Mouse (Mus musculus) right cerebral cortex, postnatal 36 days (tissue): Measurements from ENCODE around the gene Esyt3.

Experiments
- DNase-seq, 2 experiments: peaks; one replicate each; pipeline ENCODE4 v3.0.0; 2022; ENCODE audit warnings: low spot score in 2 of 2, mixed read lengths in 1 of 2

Gene Esyt3

DNA sequence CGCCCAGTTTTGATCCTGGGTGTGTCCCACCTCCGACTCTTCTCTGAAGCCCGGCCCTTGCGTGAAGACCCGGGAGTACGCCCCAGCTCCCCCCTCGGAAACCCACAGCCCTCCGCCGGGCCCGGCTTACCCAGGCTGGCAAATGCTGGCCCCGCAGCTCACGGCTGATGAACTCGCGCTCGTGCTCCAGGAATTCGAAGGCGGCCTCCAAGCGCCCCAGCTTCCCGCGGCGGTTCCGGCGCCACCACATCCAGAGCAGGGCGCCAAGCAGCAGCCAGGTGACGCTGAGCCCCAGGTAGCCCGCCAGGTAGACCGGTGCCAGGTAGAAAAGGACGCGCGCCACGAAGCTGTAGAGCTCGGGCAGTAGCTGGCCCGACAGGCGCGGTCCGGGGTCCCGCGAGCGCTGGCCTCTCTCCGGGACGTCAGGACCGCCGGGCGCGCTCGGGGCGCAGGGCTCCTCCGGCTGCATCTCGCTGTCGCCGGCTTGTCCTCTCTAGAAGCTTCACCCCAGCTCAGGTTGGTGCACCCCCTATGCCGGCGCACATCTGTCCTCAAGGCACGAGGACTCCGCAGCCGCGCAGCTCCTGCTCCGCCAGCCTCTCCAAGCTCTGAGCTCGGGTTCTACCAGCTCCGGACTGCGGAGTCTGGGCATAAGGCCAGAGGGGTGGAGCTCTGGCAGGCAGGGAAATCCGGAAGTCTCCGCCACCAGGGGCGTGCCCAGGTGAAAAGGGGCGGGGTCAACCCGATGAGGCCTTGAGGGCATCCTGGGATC lies at the start of gene Esyt3:
Gene Esyt3, minus strand, starts transcription at position 637 of the 772 bp plus-strand sequence.
- no peak for DNase-seq

DNA sequence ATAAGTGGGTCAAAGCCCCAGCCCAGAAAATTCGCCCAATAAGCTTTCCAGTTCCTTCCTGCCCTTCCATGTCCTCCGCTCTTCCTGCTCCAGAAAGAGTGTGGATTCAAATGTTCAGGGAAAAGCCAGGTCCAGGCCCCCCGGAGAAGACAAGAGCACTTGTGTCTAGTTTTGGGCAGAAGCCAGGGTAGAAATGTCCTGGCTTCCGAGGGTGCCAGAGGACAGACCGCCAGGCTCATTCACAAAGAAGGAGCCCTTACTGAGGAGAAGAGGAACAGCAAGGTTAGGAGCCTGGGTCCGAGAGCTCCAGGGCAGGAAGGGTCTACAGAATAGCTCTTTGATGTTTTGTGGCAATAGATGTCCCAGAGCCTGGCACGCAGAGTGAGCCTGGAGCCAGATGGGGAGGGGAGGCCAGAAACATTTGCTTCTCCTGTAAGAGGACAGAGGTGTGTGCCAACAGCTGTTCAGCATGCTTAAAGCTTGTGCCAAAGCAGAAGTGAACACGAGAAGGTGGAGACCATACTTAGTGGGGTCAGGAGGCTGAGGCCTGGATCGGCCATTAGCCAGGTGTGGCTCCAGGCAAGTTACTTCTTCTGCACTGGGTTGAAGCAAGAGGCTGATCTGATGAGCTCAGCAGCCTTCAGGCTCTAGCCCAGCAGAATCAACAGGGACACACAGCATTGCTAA lies 43.1 kb upstream of the Esyt3 start:
- no peak for DNase-seq

DNA sequence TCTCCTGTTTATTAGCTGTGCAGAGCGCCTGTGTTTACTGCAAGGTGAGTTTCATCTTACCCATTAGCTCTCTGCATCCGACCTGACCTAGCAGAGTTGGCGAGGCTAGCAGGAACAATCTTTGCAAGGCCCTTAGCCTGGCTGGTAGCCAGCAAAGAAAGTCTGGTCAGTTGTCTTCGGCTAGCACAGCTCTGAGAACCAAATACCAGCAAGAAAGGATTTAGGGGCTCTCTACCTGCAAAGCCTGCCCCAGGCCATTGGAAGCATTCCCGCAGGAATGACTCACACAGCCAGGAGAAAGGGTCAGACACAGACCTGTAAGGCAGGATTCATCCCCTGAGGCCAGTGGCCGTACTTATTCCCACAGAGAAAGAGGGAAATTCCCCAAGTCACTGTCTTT lies 42.4 kb upstream of the Esyt3 start:
- no peak for DNase-seq

DNA sequence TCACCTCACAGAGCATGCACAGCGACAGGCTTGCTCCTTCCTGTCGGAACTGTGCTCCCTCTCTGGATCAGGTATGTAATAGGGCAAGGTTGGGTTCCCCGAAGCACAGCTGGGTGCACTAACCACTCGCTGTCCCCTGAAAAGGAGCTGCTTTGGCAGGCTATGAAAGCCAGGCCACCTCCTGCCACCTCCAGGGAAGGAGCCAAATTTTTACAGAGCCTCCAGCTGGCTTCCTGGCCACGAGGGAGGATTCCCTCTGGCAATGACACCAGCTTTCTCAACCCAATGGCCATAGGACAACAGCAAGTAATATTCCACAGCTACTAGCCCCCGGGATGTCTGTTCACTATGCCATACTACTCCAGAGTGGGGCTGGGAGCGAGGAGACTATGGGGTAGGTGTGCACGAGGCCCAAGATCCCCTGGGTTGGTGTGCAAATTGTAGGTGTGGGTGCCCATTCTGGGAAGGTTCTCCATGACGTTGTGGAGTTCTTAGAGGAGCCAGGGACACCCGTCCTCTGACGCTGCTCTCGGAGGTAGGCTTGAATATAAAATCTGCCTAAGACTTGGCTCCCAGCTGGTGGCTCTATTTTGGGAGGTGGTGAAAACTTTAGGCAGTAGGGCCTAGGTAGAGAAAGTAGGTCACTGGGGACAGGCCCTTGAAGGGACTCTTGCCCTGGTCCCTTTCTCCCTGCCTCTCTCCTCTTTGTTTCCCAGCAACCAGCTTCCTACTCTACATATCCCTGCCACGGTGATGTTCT lies 38.9 kb upstream of the Esyt3 start:
- no peak for DNase-seq

DNA sequence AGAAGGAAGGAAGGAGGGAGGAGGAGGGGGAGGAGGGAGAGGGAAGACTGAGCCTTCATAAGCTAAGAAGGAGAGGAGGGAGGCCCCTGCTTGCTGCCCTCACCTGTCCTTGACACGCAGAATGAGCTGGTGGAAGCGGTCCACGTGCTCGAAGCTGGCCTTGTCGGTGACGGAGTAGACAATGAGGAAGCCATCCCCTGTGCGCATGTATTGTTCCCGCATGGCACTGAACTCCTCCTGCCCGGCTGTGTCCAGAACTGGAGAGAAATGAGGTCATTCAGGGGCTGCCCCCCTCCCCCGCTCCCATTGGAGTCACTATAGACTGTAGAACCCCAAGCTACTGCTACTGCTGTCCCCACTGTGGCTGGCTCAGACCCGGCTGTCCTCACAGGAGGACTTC lies 36.0 kb upstream of the Esyt3 start:
- DNase-seq: no peak

DNA sequence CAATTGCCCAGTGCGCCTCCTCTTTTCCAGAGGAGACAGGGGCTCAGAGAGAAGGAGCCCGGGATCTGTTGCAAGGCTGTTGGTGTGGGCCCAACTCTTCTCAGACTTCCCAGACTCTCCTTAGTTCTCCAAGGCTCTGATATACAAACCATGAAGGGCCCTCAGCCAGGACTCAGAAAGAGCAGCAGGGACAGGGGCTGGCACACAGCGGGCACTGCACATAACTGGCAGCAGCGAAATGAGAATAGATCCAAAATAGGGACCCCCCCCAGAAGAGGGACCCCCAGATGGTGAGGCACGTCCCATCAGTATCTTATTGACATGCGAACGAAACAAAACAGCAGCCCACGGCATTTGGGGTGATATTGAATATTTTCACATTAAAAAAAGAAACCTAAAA lies 34.8 kb upstream of the Esyt3 start:
- no peak for DNase-seq

DNA sequence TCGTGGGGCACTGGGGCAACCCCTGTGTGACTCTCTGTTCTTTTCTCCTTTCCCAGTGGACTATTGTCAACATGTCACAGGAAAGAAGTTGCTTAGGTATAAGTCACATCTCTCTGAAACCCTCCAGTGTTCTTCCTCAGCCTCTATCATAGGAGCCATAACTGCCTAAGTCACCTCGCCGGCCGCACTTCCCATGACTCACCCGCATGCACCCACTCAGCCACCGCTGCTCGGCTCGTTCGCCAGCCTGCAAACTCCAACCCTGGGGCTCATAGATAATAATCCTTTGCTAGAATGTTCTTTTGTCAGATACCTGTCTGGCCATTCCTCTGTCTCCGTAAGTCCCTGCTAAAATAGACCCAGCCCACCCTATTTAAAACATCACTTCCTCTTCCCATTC lies 33.2 kb upstream of the Esyt3 start:
- no peak for DNase-seq

DNA sequence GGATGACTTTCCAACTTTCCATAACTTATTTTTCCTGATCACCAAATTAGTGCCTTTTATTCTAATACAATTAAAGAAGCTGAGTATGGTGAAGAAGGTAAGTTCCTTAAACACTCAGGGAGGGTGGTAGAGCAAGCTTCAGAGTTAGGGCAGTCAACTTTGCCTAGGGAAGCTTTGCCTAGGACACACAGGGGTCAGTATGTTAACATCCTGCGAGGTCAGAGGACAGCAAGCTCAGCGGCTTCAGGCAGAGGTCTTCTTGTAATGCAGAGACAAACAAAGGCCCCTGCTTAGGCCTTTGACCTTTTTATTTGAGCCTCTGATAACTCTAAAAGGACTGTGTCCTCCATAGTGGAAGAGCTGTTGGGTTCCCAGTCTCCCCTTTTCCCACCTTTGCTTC lies 32.4 kb upstream of the Esyt3 start:
- DNase-seq: no peak

DNA sequence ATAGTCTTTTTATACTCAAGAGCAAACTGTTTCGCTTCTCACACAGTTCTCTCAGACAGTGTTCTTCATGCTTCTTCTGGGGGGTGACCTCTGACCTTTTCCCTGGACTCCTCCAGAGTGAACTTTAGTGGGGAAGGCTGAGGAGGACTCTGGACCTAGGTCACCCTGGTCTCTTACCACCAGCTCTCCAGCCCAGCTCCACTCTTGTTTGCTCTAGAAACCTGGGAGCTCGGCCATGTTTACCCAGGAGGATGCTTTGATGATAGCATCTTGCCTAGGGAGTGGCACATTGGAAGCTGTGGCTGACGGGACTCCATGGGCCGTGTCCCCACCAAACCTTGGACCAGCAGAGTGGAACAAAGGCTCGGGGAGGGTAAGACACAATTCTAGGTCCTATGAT lies 31.8 kb upstream of the Esyt3 start:
- DNase-seq: no peak

DNA sequence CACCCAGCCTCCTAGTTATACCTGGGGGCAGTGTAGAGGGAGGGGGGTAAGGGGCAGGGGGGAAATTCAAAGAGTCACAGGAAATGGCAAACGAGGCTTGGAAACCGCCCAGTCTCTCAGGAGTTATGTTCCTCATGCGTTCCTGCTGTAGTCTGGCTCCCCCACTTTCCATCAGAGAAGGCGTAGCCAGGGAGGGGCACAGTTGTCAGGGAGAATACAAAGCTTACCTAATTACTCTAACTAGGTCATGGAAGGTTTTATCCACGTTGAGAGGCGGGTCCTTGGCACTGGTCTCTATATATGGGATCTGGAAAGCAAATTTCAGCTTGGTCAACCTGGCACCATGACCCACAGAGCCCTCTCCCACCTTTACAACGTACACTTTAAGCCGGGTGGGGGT lies 31.1 kb upstream of the Esyt3 start:
- DNase-seq: no peak

DNA sequence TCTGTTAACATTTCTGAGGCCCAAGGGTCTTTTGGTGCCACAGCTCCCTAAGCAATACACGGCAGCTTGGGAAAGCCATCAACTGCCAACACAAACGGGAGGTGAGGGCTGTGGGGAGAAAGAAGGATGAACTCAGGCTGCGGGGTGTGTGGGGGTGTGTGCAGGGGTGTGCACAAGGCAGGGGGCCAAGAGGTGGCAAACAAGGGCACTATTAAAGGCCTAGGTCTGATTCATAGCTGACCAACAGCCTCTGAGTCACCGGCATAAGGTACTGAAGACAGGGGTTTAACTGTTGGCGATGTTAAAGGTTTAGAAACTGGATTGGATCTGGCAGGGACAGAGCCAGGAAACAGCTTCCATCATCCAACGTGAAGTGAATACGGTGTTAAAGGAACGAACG lies 30.5 kb upstream of the Esyt3 start:
- DNase-seq: no peak

DNA sequence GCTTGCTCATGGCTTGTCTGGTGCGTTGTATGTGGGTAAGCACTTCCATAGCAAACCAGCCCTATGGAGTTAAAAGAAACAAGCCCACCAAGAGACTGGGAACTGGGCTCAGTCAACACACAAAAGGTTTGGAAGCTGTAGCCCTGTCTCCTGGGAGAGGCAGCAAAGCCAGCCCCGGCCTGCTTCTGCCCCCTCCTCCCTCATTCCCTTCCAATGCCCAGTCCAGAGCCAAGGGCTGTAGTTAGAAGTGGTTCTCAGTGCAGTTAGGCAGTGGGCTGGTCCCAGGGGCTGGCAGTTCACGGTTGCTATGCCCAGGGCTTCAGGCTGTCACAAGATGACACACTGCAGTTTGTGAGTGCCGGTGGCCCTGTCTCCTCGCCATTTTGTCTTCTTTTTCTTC lies 29.7 kb upstream of the Esyt3 start:
- no peak for DNase-seq

DNA sequence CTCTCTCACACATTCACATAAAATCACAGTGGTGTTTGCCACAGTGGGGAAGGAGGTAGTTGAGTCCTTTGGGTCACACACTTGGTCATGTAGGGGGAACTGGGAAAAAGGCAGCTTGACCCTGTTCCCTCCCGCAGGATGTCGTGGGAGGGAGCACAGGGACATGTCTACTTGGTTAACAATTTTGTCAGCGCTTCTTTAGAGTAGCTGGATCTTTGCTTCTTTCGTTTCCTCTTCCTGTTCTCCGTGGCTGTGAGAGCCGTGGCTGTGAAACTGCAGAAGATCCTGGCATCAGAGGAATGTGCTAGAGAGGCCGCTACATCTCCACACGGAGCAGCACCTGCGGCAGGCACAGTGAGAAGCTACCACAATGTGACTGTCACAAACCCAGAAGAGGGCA lies 24.2 kb upstream of the Esyt3 start:
- DNase-seq: no peak

DNA sequence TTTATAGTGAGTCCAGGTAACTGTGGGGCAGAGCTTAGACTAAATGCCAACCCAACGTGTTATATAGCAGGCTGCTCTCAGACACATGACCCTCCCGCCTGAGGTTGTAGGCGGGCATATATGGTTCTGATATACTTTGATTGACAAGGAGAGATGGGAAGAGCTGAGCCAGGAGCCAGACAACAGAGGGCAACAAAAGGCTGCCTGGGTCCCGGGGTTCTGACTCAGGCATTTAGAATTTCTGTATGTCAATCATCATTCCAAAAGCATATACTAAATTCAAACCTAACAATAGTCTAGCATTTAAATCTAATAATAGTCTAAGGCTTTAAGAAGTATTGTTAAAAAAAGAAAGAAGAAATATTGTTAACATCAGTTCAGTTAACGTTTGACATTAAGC lies 20.8 kb upstream of the Esyt3 start:
- no peak for DNase-seq

DNA sequence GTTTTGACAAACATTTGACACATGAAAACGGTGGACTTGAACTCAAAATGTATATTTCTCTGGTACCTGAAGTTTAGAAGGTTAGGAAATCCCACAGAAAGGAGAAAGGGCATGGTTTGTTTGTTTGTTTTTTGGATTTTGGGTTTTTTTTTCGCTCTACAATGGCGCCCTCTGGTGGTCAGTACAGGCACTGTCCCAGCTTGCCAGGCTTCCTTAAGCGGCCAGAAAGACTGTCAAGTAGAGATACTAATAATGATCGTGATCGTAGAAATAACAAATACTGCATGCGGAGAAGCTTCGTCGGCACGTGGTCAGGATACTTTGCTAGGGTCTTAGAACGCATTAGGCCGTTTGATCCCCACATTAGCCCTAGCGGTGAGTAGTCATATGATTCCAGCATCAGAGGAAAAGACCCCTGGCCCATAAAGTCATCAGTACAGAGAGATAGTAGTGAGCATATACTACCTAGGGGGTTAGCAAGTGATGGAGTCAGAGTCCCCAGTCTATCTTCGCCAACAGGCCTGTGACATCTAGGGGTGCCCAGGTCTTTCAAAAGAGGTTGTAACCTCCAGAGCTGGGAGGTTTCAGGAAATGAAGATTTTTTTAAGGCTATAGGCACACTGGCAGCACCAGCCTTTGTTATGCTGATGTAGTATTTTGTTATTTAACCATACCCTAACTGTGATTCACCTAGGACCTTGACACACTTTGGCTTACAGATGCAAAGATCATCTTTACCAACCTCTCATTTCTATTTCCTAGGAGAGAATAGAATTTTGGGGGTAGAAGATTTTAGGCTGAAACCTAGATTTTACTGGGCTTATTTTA lies 18.4 kb upstream of the Esyt3 start:
- no peak for DNase-seq

DNA sequence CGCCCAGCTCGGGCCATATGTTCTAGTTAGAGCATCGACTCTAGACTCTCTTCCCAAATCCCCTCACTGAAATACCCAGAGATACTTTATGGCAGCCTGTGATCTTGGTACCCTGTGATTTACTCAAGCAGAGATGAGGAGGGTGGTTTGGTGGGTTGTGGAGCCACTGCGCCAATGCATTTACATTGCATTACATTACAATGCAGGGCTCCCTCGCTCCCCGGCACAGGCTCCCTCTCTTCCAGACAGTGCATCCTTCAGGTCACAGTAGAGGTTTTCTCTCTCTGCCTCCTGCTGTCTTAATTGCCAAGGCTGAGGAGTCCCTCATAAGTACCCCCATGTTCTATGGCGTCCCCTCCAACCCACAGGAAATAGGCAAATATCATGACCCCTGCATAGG lies 10.1 kb upstream of the Esyt3 start:
- DNase-seq: no peak

DNA sequence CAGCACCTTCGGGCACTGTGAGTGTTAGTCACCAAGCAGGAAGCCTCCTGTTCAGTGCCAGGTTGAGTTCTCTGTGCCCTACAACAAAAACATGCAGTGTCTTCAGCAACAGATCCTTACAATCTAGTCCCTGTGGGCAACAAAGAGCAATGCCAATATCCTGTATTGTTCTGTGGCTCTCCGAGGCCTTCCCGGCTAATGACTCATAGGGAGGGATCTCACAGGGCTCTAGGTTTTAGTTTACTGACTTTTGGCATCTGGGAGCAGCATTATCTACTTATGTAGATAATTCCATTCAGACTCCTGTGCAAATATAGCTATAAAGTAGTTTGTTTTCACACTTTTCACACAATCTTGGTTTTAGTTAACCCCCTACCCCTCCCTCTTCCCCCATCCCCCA lies 7.5 kb upstream of the Esyt3 start:
- DNase-seq: no peak

DNA sequence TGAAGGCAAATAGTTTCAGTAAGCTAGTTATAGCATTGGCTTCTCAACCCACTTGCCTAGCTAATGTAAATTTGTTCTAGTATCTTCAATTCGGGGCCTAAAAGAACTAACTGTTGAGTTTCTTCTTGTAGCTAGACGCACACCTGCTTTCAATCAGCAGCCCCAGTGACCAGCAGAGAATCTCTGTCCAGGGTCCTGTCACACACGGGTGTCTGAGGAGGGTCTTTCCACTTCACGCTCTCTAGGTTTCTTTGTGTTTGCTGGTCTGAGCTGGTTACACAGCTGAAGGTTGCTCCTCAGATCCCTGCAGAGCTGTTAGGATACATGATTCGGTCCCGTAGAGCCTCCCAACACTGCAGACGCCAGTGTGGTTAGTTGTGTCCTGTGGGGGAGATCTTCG lies 4.7 kb upstream of the Esyt3 start:
- DNase-seq: no peak

DNA sequence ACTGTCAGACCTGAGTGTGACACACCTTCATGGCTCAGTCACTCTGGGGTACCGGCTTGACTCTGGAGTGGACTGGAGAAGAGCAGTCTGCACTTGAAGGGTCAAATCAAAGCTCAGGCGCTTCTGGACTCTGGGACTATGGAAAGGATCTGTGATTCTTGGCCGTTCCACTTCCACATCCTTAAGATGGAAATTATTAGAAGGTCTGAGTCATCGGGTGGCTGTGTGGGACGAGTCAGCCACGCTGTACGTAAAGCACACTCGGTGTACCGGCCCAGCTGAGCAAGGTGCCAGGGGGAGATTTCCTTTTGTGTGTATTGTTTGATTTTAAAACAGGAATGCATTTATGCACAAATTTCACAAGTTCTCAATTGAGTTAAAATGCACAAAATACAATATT lies 3.6 kb upstream of the Esyt3 start:
- no peak for DNase-seq

DNA sequence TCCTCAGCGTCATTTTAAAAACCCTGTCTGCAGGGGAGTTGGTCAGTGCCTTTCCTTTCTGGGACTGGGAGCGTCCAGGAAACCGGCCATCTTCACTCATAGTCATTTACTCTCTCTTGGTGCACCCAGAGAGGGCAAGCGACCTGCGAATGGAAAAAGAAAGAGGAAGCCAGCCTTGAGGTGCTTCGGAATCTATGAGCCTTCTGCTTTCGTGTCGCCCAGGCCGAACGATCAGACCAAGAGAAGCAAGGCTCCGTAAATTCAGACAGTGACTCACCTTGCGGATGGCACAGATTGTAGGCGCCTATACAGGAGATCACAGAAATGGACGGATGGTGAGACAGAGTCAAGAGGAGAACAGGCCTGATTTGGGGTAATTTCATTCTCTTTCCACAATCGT lies 655 bp upstream of the Esyt3 start:
- DNase-seq: no peak

DNA sequence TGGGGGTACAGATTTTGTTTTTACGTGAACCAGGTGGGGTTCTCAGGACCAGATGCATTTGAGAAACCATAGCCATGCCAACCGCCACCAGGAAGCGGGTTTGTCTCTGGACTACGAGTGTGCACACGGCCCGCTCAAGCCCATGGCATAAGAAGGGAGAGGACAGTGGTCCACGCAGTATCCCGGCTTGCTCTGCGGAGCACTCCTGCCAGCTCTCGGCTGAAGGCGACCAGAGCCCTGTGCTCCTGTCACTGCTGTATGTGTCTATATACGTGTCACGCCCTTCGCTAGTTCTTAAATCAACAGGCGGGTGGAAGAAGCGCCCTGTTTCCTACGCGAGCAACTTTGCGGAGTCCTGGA lies 816 bp downstream of the Esyt3 start:
- no peak for DNase-seq

DNA sequence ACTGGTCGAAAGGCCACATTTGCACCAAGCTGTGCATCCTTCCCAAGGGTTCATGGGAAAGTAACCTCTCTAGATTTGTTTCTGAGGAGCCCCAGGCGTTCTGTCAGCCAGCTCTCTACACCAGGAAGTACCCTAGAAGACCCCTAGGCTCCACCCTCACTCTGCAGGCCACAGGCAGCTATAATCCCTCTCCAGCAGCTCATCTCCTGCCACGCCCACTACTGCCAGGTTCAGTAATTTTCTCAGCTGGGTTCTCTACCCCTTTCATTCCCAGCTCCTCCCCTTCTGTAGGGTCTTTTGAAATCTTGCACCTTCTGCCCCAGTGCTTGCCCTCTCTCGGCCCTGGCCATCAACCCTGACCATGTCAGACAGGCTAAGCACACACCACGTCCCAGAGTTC lies 2.4 kb downstream of the Esyt3 start:
- no peak for DNase-seq
